Mouse (Mus musculus) 3T3-L1 (cell line): ENCODE results near the gene Arhgef3.

ENCODE experiments used
- DNase-seq: peaks from one replicate; pipeline ENCODE4 v3.0.0-alpha.2; 2015; ENCODE audit warnings: low read depth, low spot score

The Arhgef3 gene

DNA sequence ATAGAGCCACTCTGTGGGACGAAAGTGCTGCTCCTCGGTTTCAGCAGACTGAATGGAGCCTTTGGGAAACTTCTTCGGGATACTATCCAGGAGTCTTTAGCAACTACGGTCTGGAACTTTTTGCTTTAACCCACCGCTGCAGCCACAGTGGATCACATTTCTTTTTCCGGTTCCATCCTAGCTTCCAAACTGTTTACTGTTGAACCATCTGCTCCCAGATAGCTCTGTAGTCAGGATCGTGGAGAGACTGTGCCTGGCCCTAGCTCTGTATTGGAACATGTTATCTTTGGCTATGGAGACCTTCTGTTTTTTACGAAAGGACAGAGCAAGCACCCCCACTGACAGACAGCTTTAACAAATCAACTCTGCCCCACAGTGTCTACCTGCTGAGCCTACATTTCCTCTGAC lies 257.0 kb downstream of the Arhgef3 start:
- DNase-seq: no peak

GRCm38 (mm10) chr14:27373498-27373897 lies 258.8 kb downstream of the Arhgef3 start:
- no peak for DNase-seq

- peak; percentile 81 for DNase-seq
Measured at GRCm38 (mm10) chr14:27376115-27376648, 261.5 kb downstream of the Arhgef3 start.

- no peak for DNase-seq
Measured at GRCm38 (mm10) chr14:27378669-27379068, 264.0 kb downstream of the Arhgef3 start.

DNA sequence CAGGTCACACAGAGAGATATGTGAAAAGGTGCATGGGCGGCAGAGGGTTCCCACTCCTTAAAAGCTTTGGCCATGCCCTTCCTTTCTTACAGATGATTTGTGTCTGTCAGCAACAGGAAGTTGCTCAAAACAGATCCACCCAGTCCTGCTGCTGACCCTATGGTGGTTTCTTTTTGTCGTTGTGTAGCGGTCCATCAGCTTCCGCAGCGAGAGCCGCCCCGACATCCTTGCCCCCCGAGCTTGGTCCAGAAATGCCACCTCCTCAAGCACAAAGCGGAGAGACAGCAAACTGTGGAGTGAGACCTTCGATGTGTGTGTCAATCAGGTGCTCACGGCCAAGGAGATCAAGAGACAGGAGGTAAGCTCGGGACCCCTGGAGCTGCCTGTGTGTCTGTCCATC lies 264.7 kb downstream of the Arhgef3 start:
- DNase-seq: no peak

DNA sequence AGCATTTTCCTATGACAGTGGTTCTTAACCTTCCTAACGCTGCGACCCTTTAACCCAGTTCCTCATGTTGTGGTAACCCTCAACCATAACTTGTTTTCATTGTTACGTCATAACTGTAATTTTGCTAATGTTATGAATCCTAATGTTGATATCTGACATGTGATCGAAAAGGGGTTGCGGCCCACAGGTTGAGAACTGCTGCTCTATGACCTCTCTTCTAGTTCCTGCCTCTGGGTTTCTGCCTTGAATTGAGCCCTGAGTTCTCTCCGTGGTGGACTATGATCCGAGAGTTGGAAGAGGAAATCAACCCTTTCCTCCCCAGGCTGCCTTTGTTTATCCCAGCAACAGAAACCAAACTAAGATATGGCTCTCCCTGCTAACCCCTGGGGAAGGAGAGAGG lies 266.8 kb downstream of the Arhgef3 start:
- no peak for DNase-seq

GRCm38 (mm10) chr14:27383321-27383830 lies 268.7 kb downstream of the Arhgef3 start:
- DNase-seq: no peak

- DNase-seq: peak; percentile 9
Measured at GRCm38 (mm10) chr14:27384143-27384542, 269.4 kb downstream of the Arhgef3 start.

DNA sequence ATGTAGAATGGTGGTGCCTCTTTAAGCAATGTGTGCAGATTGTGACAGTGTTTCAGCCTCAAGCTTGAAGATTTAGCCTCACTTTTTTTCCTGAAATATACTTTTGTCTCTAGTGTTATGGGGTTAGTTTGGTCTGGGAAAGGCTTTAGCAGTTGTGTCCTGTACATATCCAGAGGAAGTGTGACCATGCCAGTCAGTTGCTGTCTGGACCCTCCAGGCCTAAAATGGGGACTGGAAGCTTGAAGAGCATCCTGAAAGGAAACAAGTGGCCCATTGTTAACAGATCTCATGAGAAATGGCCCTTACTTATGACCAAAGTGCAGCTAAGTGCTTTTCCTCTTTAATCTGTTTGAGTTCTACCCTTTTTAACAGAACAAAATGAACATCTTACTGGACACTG lies 273.9 kb downstream of the Arhgef3 start:
- DNase-seq: no peak

- DNase-seq: peak; percentile 18
Measured at GRCm38 (mm10) chr14:27389722-27390121, 275.0 kb downstream of the Arhgef3 start.

- DNase-seq: no peak
Measured at GRCm38 (mm10) chr14:27390663-27391062, 276.0 kb downstream of the Arhgef3 start.

GRCm38 (mm10) chr14:27391776-27392308 lies 277.1 kb downstream of the Arhgef3 start:
- no peak for DNase-seq

- no peak for DNase-seq
Measured at GRCm38 (mm10) chr14:27392660-27393059, 278.0 kb downstream of the Arhgef3 start.

GRCm38 (mm10) chr14:27393806-27394205 lies 279.1 kb downstream of the Arhgef3 start:
- no peak for DNase-seq

DNA sequence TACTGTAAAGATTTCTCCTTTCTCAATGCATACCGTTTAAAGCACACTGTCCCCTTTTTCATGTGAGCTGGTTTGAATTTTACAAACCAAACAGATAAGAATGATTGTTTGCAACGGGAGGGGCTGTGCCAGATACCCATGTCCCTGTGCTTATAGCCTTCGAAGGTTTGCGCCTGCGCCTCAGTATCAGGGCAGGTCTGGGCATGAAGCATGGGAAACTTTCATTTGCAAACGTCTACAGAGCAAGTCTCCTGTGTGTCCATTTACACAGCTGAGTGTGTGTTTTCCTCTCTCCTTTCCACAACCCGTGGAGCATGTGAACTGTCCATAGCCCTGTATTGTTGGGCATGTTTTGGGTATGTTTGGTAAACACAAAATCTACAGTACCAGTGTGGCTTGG lies 281.7 kb downstream of the Arhgef3 start:
- DNase-seq: no peak

DNA sequence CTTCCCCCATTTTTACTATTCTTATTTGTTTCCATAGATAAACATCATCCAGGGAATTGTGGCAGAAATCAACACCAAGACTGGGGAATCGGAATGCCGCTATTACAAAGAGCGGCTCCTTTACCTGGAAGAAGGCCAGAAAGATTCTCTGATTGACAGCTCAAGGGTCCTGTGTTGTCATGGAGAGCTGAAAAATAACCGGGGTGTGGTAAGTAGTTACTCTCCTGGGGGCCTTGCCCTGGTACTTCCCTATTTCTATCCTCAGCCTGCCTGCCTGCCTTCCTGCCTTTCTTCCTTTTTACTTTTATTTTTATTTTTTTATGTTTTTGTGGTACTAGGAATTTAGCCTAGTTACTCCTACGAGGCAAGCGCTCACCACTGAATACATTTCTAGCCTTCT lies 282.8 kb downstream of the Arhgef3 start:
- DNase-seq: no peak

DNA sequence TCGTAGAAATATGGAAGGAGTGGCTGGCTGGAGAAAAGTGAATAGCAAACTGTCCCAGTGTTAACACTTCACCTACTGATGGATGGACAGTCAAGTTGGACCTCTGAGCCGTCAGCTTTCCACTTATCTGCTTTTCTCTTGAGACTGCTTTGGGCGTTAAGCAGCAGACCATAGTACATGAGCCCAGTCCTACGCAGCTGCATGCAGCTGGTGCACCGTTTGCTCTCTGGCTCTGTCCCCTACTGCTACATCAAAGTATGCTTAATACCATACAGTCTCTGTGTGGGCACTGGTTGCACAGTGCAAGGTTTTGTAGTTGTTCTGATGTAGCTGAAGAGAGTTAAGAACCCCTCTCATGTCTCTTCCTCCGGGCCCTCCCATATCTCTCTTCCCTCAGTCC lies 285.8 kb downstream of the Arhgef3 start:
- DNase-seq: no peak

GRCm38 (mm10) chr14:27401717-27402278 lies 287.1 kb downstream of the Arhgef3 start:
- DNase-seq: no peak

DNA sequence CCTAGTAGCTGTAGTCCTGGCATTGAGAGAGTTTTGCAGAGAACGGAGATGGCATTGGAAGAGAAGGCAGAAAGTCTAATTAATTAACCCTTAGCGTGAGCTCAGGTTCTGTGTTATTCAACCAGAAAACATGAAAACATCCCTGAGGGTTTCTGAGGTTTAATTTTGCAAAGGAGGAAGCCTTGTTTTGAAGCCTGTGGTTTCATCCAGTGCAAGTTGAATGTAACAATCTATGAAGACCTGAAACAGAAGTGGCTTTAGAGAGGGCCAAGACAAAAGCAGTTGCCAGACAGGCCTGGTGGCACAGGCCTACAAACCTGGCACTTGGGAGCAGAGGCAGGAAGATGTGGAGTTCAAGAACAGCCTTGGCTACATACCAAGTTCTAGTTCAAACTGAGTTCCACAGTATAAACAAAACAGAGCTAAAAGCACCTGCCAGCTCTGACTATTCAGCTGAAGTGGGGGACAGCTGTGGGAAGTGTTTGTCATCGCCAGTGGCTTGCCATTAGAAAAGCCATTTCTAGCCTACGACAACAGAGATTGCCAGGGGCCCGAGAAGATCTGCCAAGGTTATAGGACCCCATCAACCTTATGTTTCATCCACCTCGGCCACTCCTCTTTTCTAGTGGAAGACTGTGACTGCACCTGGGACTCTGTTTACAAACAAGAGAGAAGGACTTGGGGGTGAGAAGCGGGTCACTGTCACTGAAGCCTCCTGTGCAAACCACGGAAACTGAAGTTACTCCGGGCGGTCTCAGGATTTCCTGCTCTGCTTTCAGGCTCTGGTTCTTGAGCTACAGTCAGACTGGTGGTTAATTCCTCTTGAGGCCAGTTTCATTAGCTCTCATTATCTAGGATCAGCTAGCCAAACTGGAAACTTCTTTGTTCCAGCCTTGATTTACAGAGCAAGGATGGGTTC lies 287.9 kb downstream of the Arhgef3 start:
- DNase-seq: no peak

- peak; percentile 55 for DNase-seq
Measured at GRCm38 (mm10) chr14:27405452-27405851, 290.8 kb downstream of the Arhgef3 start.

DNA sequence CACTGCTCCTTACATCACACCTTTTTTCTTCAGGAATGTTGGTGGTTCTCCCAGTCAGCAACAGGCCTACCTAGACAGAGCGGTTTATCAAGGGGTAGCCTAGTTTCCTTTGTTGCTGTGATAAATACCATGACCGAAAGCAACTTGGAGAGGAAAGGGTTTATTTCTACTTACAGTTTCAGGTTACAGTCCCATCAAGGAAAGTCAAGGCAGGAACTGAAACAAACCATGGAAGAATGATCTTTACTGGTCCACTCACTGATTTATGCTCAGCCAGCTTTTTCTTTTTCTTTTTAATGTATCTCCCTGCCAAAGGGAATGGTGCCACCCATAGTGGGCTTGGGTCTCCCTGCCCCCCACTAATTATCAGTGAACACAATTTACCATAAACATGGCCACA lies 291.2 kb downstream of the Arhgef3 start:
- DNase-seq: no peak

- no peak for DNase-seq
Measured at GRCm38 (mm10) chr14:27408240-27408639, 293.5 kb downstream of the Arhgef3 start.
